Mouse (Mus musculus) granulocyte monocyte progenitor cell, adult 5-6 weeks (primary cell): Measurements from ENCODE around the gene Polr3g. TPM values are rescaled to one million over a fixed set of nuclear protein-coding genes. Genes with fewer than 3 reads are reported as not detected.
"Not testable (repeated sequence)": the region's sequence is repeated elsewhere in the genome, so short reads cannot be mapped to it uniquely, and the experiment has no call there.

Source experiments
- ATAC-seq: replicated peaks from 2 replicates; pipeline ENCODE4 v1.8.0; 2016; ENCODE audit warnings: mild to moderate bottlenecking, moderate TSS enrichment, inconsistent platforms; ENCODE audit not compliant: poor library complexity, severe bottlenecking
- total RNA-seq, 2 experiments: library from RNA; stranded (forward) in 1 of 2; stranded (reverse) in 1 of 2; fragments of 200-712, 200-1000 nt in 1 of 2; fragments of >200 nt in 1 of 2; fragmentation: Nextera tagmentation in 1 of 2; gene quantifications; 2 replicates each; pipeline ENCODE4 v1.2.3; 2014 to 2017

Gene Polr3g
- total RNA-seq, 2 experiments from 2014 or later: 21.8 to 22.9 TPM

- ATAC-seq: no peak
Measured at GRCm38 (mm10) chr13:81640881-81641280, 69.9 kb downstream of the Polr3g start.

GRCm38 (mm10) chr13:81639624-81640023, 71.2 kb downstream of the Polr3g start:
- ATAC-seq: no peak

GRCm38 (mm10) chr13:81632720-81633415, 77.9 kb downstream of the Polr3g start, which contains the start of gene Adgrv1:
Gene Adgrv1 (minus strand): TSS chr13:81633154.
- ATAC-seq: peak; percentile 33

GRCm38 (mm10) chr13:81630566-81630965, 80.2 kb downstream of the Polr3g start:
- ATAC-seq: no peak

GRCm38 (mm10) chr13:81629395-81629794, 81.4 kb downstream of the Polr3g start:
- peak; percentile 93 for ATAC-seq

GRCm38 (mm10) chr13:81628631-81629190, 82.1 kb downstream of the Polr3g start:
- ATAC-seq: no peak

GRCm38 (mm10) chr13:81627861-81628260, 83.0 kb downstream of the Polr3g start:
- not testable (repeated sequence) for ATAC-seq

Other genes starting within 250 kb of the Polr3g start
- gene Adgrv1, start 77.9 kb downstream of the Polr3g start, total RNA-seq (2014; fragmentation: Nextera tagmentation): not detected in 2 replicates
- not detected in 2 replicates for gene Adgrv1, start 77.9 kb downstream of the Polr3g start, total RNA-seq (2017)
- 9.4 and 12.0 TPM in 2 replicates for gene Lysmd3, start 53.4 kb downstream of the Polr3g start, total RNA-seq (2014; fragmentation: Nextera tagmentation)
- 28.1 and 37.1 TPM in 2 replicates for gene Lysmd3, start 53.4 kb downstream of the Polr3g start, total RNA-seq (2017)
- 3.3 and 5.9 TPM in 2 replicates for gene Mblac2, start 328 bp upstream of the Polr3g start, total RNA-seq (2014; fragmentation: Nextera tagmentation)
- 2.9 and 3.0 TPM in 2 replicates for gene Mblac2, start 328 bp upstream of the Polr3g start, total RNA-seq (2017)
- gene Cetn3, start 72.1 kb upstream of the Polr3g start, total RNA-seq (2014; fragmentation: Nextera tagmentation): 212 and 216 TPM in 2 replicates
- 538 and 660 TPM in 2 replicates for gene Cetn3, start 72.1 kb upstream of the Polr3g start, total RNA-seq (2017)